Mouse (Mus musculus) liver, embryonic 12.5 days (tissue): ENCODE results near the gene Fbxo2. TPM values are rescaled to one million over a fixed set of nuclear protein-coding genes. Genes with fewer than 3 reads are reported as not detected.
A peak's percentile ranks its signal among the peaks of the same experiment; 100 is the strongest.
"Not testable (repeated sequence)": the region's sequence is repeated elsewhere in the genome, so short reads cannot be mapped to it uniquely, and the experiment has no call there.

Source experiments
- ATAC-seq: fragments of 200-750 bp; cut with Nextera tagmentation; 2 replicates; pipeline ENCODE4 v1.8.0; 2017; ENCODE audit warnings: moderate number of reproducible peaks, mild to moderate bottlenecking, moderate library complexity
- H3K27ac ChIP-seq: fragments of 300-500 bp; sonication (generic); 2 replicates; pipeline ENCODE4 v1.5.1; 2016; ENCODE audit warnings: mild to moderate bottlenecking
- H3K27me3 ChIP-seq: fragments of 300-500 bp; sonication (generic); replicated peaks from 2 replicates; pipeline ENCODE4 v1.6.1; 2016; ENCODE audit warnings: mild to moderate bottlenecking, moderate library complexity
- H3K36me3 ChIP-seq: fragments of 300-500 bp; sonication (generic); 2 replicates; pipeline ENCODE4 v1.6.1; 2016; ENCODE audit warnings: mild to moderate bottlenecking, moderate library complexity
- H3K4me1 ChIP-seq: fragments of 300-500 bp; sonication (generic); 2 replicates; pipeline ENCODE4 v1.6.1; 2016
- H3K4me2 ChIP-seq: fragments of 300-500 bp; sonication (generic); 2 replicates; pipeline ENCODE4 v1.6.1; 2016; ENCODE audit warnings: mild to moderate bottlenecking, moderate library complexity
- H3K4me3 ChIP-seq: fragments of 300-500 bp; sonication (generic); 2 replicates; pipeline ENCODE4 v1.5.1; 2016; ENCODE audit warnings: mild to moderate bottlenecking, moderate library complexity
- H3K9ac ChIP-seq: fragments of 300-500 bp; sonication (generic); 2 replicates; pipeline ENCODE4 v1.6.1; 2016; ENCODE audit warnings: mild to moderate bottlenecking, moderate library complexity
- H3K9me3 ChIP-seq: fragments of 300-500 bp; sonication (generic); replicated peaks from 2 replicates; pipeline ENCODE4 v1.6.1; 2016; ENCODE audit warnings: mild to moderate bottlenecking, moderate library complexity
- WGBS: fragments of 180-500 bp; shearing (Covaris S2); methylation state at CpG from one replicate; pipeline ENCODE4 v1.1.7; 2016; ENCODE audit not compliant: insufficient replicate concordance; 5-methylcytosine and 5-hydroxymethylcytosine counted together
- polyA plus RNA-seq: library from polyadenylated mRNA; unstranded; fragments of >200 nt; fragmentation: Nextera tagmentation; extraction: Ambion mirVana; gene quantifications from 2 replicates; pipeline ENCODE4 v1.2.1, GENCODE M21; 2016

Fbxo2 gene
- polyA plus RNA-seq = 0.43 and 0.50 TPM in 2 replicates

DNA sequence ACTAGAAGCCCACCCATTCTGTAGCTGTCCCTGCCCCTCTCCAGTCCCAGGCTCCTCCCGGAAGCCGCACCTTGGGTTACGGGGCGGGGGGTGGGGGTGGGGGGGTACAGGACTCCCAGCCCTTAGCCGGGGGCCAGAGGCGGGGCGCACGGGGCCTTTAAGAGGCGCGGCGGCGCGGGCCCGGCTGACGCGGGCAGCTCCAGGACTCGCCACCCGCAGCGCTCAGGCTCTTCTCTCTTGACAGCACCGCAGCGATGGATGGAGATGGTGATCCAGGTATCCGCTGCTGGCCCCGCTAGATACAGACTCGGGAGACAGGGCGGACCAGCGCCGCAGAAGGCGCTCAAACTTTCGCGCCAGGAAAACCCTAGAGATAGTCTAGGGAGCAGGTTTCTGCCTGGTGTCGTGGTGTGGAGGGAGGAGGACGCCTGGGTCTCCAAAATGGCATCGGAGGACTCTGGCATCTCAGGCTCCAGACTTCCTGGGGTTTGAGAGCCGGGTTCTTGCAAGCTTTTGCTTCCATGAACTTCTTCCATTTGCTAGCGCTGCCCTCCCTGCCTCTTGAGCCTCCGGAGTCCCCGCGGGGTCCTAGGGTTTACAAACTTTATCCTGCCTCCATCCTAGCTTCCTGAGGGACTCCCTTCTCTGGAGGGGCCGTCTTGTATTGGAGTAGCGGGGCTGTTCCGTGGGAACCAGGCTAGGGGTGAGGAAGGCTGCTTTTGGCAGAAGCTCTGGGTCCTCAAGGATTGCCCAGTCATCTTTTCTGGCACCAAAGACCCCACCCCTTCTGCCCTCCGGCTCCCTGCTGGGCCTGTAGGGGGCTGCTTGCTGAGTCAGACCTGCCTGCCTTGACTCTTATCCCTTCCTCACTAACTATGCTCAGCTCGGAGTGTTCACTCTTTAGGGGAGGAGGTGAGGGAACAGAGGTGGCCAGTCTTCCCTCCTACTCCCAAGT lies at the start of gene Fbxo2, which contains the start of gene Fbxo44:
Fbxo2 (plus strand) TSS at position 186 of the 955 bp plus-strand sequence.
Fbxo44 (minus strand) TSS at position 47 of the 955 bp plus-strand sequence.
- peaks cover 80% of the 10 kb centered on the region for H3K27me3 ChIP-seq
- H3K4me3 ChIP-seq = peak within 1 kb of the TSS; percentile 67
- H3K9ac ChIP-seq = peak within 1 kb of the TSS; percentile 72
- H3K27ac ChIP-seq = peak within 1 kb of the TSS; percentile 60; the same call in 1 of the 2 replicates
- H3K36me3 ChIP-seq = no peaks in the 10 kb centered on the region
- 2% methylated on average over 42 of the region's 43 CpGs for WGBS
- H3K9me3 ChIP-seq = no peaks in the 10 kb centered on the region
- H3K4me1 ChIP-seq = peaks cover 48% of the 10 kb centered on the region
- ATAC-seq = peak; percentile 45; the same call in 1 of the 2 replicates
- peak within 1 kb of the TSS; percentile 98 for H3K4me2 ChIP-seq

DNA sequence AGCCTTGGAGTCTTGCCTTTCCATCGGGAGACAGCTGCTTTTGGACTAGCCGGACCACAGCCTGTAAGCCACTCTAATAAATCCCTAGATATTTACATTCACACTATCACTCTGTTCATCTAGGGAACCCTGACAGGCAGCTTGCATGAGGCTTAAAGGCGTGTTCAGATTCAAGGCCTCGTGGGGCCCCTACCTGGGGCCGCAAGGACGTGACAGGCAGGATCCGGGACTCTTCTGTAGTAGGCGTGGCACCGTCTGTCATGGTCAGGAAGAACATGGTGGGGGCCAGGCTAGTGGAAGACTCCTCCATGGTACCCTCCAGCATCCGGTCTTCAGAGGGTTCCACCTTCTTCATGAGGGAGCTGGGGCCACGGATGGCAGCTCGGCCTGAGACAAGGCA lies 47.9 kb upstream of the Fbxo2 start:
- Histone ChIP-seq H3K27ac (no peak overlapping the region), H3K4me1 (peaks cover 15% of the 10 kb centered on the region; the same call in 1 of the 2 replicates), H3K4me3 (no peak overlapping the region), H3K27me3 (peaks cover 23% of the 10 kb centered on the region), H3K9me3 (0 out of 2 replicates have a peak, but pooled peaks cover 3% of the 10 kb centered on the region), H3K4me2 (no peak overlapping the region), H3K36me3 (no peaks in the 10 kb centered on the region), H3K9ac (no peak overlapping the region)
- 66% methylated on average over 12 of the region's 12 CpGs for WGBS
- ATAC-seq = no peak

DNA sequence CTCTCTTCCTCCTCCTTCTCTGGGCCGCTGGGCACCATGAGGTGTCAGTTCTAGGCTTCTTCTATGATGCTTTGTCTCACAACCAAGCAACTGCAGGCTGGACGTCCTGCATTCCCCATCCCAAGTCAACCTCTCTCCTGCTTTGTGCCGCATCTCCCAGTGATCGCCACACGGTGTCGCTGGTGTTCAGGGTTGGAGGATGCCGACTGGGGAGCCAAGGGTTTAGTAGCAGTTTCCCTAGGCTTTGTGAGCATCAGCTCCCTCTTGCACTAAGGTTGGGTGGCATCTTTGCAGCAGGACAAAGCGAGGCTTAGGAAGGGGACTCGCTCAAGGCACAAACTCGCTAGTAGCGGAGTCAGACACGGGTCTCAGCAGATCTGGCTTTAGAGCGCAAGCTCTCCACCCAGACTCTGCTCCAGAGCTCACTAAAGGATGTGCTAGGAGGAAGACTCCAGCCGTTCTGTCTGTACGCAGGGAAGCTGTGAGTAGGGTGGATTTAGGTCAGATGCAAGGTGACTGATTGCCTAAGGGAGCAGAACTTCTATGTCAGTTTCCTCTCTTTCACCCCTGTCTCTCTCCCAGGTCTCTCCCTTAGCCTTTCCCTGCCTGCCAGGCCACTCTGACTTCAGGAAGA lies 45.5 kb upstream of the Fbxo2 start:
- Histone ChIP-seq H3K4me2 (0 out of 2 replicates have a peak overlapping the region, but pooled peaks have one; percentile 17), H3K36me3 (no peaks in the 10 kb centered on the region), H3K4me3 (no peak overlapping the region), H3K4me1 (peaks cover 10% of the 10 kb centered on the region; the same call in 1 of the 2 replicates), H3K27me3 (peaks cover 22% of the 10 kb centered on the region), H3K27ac (no peak overlapping the region), H3K9me3 (0 out of 2 replicates have a peak, but pooled peaks cover 3% of the 10 kb centered on the region), H3K9ac (no peak overlapping the region)
- peak; percentile 53; the same call in 1 of the 2 replicates for ATAC-seq
- 7% methylated on average over 15 of the region's 15 CpGs for WGBS

DNA sequence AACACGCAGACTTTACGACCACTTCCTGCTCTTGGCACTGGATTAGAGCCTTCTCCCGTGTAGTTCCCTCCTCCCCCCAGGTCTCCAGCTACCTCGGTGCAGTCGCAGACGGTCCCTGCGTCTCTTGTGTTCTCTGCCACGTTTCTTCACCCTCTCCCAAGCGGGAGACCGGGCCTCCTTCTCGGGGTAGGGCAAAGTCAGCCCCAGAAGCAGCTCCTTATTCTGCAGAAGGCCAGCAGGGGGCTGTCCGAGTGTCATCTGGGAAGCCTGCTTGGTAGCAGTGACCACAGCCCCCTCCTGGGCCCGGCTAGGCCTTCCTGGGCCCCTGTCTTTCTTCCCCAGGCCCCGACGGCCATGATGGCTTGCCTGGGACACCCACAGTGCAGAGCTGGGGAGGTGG lies 45.0 kb upstream of the Fbxo2 start:
- H3K36me3 ChIP-seq = no peaks in the 10 kb centered on the region
- ATAC-seq = no peak
- peaks cover 22% of the 10 kb centered on the region for H3K27me3 ChIP-seq
- WGBS = 2% methylated on average over 15 of the region's 15 CpGs
- H3K9me3 ChIP-seq = 0 out of 2 replicates have a peak, but pooled peaks cover 3% of the 10 kb centered on the region
- H3K27ac ChIP-seq = no peak overlapping the region
- peaks cover 10% of the 10 kb centered on the region; the same call in 1 of the 2 replicates for H3K4me1 ChIP-seq
- H3K4me3 ChIP-seq = no peak overlapping the region
- H3K4me2 ChIP-seq = 0 out of 2 replicates have a peak overlapping the region, but pooled peaks have one; percentile 17
- no peak overlapping the region for H3K9ac ChIP-seq

DNA sequence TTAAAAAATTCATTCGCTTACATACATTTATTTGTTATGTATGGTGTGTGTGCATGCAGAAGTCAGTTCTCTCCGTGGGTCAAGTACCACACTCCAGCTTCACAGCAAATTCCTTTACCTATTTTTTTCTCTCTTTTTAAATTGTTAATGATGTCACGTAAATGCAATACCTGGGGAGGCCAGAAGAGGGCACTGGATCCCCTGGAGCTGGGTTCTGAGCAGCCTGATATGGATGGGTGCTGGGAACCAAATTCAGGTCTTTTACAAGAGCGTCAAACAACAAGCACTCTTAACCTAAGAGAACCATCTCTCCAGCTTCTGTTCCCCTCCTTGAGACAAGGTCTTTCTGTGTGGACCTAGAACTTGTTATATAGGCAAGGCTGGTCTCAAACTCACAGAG lies 43.8 kb upstream of the Fbxo2 start:
- no peaks in the 10 kb centered on the region for H3K36me3 ChIP-seq
- H3K27me3 ChIP-seq = peaks cover 22% of the 10 kb centered on the region
- H3K4me2 ChIP-seq = no peak overlapping the region
- ATAC-seq = no peak
- H3K27ac ChIP-seq = no peak overlapping the region
- 65% methylated on average over 4 of the region's 4 CpGs for WGBS
- H3K9ac ChIP-seq = no peak overlapping the region
- H3K4me3 ChIP-seq = no peak overlapping the region
- H3K9me3 ChIP-seq = 0 out of 2 replicates have a peak, but pooled peaks cover 3% of the 10 kb centered on the region
- peaks cover 10% of the 10 kb centered on the region; the same call in 1 of the 2 replicates for H3K4me1 ChIP-seq

DNA sequence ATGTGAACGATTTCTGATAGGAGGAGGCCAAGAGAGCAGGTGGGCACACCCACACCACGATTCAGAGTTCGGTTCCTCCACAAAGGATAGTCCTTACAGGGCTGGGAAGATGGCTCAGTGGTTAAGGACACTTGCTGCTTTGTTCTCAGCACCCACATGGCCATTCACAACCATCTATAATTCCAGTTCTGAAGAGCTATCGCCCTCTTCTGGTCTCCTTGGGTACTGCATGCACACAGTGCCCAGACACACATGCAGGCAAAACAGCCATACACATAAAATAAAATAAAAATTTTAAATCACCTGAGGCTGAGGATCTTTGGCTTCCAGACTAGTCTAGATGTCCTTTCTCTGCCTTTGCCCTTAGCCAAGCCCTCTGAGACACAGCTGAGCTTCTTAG lies 43.0 kb upstream of the Fbxo2 start:
- Histone ChIP-seq H3K27ac (no peak overlapping the region), H3K36me3 (no peaks in the 10 kb centered on the region), H3K9me3 (0 out of 2 replicates have a peak, but pooled peaks cover 3% of the 10 kb centered on the region), H3K9ac (no peak overlapping the region), H3K4me3 (no peak overlapping the region), H3K4me2 (no peak overlapping the region), H3K4me1 (peaks cover 10% of the 10 kb centered on the region; the same call in 1 of the 2 replicates), H3K27me3 (peaks cover 27% of the 10 kb centered on the region)
- WGBS = 66% methylated on average over 4 of the region's 4 CpGs
- ATAC-seq = no peak

DNA sequence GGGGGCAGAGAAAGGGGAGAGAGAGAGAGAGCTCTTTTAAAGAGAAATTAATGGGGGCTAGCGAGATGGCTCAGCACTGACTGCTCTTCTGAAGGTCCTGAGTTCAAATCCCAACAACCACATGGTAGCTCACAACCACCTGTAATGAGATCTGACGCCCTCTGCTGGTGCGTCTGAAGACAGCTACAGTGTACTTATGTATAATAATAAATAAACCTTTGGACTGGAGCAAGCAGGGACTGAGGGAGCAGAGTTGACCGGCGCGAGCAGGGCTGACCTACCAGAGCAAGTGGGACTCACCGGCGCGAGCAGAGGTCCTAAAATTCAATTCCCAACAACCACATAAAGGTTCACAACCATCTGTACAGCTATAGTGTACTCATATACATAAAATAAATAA lies 40.8 kb upstream of the Fbxo2 start:
- H3K9ac ChIP-seq, H3K4me3 ChIP-seq, H3K4me1 ChIP-seq, ATAC-seq, H3K27ac ChIP-seq, H3K36me3 ChIP-seq, H3K9me3 ChIP-seq, H3K4me2 ChIP-seq: not testable (repeated sequence)
- peaks cover 44% of the 10 kb centered on the region for H3K27me3 ChIP-seq
- 69% methylated on average over 9 of the region's 9 CpGs for WGBS

DNA sequence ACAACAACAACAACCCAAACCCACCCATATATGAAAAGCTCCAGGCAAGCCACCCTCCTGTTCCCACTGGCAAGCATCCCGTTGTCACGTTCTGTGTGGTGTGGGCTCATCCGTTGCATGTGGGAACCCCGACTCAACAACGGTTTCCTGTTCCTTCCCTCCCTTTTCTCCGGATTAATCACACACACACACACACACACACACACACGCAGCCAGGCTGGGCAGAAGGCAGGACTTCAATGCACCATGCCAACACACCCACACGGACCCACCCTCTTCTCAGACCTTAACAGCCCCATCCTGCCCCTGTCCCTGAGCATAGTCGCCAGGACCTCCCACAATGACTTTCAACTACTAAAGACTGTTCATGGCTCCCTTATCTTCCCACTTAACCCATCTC lies 39.9 kb upstream of the Fbxo2 start:
- no peak overlapping the region for H3K9ac ChIP-seq
- H3K4me1 ChIP-seq = peaks cover 2% of the 10 kb centered on the region; the same call in 1 of the 2 replicates
- WGBS = 70% methylated on average over 9 of the region's 9 CpGs
- peaks cover 44% of the 10 kb centered on the region for H3K27me3 ChIP-seq
- 0 out of 2 replicates have a peak, but pooled peaks cover 3% of the 10 kb centered on the region for H3K9me3 ChIP-seq
- no peak overlapping the region for H3K27ac ChIP-seq
- no peak overlapping the region for H3K4me2 ChIP-seq
- no peak for ATAC-seq
- H3K36me3 ChIP-seq = no peaks in the 10 kb centered on the region
- no peak overlapping the region for H3K4me3 ChIP-seq

DNA sequence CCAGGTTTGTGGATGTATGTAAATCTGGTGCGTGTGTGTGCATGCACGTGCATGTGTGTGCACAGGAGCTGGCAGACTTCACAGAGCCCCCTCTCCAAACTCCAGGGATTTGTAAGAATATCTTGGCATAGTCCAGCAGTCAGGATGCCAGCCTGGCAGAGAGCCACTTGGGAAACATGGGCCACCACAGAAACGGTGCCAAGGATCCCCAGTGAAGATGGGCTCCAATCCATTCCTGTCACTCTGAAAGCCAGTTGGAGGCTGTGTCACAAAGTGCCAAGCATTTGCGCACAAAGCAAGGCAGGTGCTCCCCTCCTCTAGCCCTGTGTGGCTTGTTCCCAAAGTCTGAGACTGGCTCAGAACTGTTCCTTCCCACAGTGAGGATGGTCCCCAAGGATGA lies 39.1 kb upstream of the Fbxo2 start:
- H3K4me3 ChIP-seq = no peak overlapping the region
- H3K4me1 ChIP-seq = no peaks in the 10 kb centered on the region
- H3K9ac ChIP-seq = no peak overlapping the region
- 0 out of 2 replicates have a peak, but pooled peaks cover 3% of the 10 kb centered on the region for H3K9me3 ChIP-seq
- H3K27ac ChIP-seq = no peak overlapping the region
- H3K27me3 ChIP-seq = peaks cover 49% of the 10 kb centered on the region
- ATAC-seq = no peak
- H3K4me2 ChIP-seq = no peak overlapping the region
- no peaks in the 10 kb centered on the region for H3K36me3 ChIP-seq
- 69% methylated on average over 4 of the region's 4 CpGs for WGBS

DNA sequence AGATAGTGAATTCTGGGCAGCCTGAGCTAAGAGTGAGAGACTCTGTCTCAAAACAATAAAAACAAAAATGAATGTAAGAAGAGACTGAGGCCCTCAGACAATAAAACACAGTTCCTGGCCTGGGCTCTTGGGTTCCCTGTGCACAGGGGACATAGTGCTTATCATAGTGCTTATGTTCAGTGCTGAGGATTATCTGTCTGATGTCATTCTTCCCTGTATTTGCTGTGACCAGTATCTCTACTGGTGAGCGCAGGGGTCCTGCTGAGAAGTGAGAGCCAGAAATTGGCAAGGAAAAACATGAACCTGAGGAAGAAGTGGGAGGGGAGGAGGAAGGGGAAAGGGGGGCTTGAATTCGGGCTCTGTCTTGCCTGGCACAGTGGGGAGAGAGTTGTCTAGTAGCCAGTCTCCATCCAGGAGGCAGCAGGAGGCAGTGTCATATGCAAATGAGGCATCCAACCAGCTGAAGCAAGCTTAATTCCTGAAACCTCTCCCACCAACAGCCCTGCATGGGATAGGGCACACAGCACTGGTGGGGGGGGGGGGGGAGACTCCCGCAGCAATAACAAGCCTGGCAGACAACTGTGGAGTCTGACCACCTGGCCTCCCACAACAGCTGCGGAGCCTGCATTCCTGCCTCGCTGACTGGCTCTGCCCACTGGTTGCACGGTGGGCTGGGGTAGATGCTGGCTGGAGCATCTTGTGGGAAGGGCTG lies 38.3 kb upstream of the Fbxo2 start:
- Histone ChIP-seq H3K9me3 (no peaks in the 10 kb centered on the region), H3K4me3 (no peak overlapping the region), H3K4me1 (no peaks in the 10 kb centered on the region), H3K27me3 (peaks cover 56% of the 10 kb centered on the region), H3K36me3 (no peaks in the 10 kb centered on the region), H3K27ac (no peak overlapping the region), H3K4me2 (no peak overlapping the region), H3K9ac (no peak overlapping the region)
- ATAC-seq = no peak
- WGBS = 44% methylated on average over 5 of the region's 6 CpGs

DNA sequence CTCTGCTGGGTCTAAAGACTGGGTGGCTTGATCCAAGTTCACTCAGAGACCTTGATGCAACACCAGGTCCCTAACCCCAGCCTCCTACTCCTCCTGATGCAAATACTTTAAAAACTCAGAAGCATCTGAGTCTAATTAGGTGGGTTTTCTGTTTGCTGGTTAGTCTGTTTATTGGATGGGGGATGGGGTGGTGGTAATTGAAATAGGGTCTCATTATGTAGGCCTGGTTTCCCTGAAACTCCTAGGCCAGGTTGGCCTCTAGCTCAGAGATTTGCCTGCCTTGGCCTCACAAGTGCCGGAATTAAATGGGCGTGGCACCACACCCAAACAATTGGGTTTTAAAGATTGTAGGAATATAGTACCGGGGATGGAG lies 37.7 kb upstream of the Fbxo2 start:
- no peak overlapping the region for H3K27ac ChIP-seq
- 56% methylated on average over 3 of the region's 3 CpGs for WGBS

More for the DNA sequence above, 37.7 kb upstream of the Fbxo2 start:
- ATAC-seq = no peak
- Histone ChIP-seq H3K9ac (no peak overlapping the region), H3K36me3 (no peaks in the 10 kb centered on the region), H3K4me2 (no peak overlapping the region), H3K4me3 (no peak overlapping the region), H3K9me3 (no peaks in the 10 kb centered on the region), H3K4me1 (no peaks in the 10 kb centered on the region), H3K27me3 (peaks cover 60% of the 10 kb centered on the region)
